Mouse (Mus musculus): ENCODE results near the gene Dock11. TPM values are rescaled to one million over a fixed set of nuclear protein-coding genes. Genes with fewer than 3 reads are reported as not detected.

Gene Dock11
- polyA plus RNA-seq (2015; fragmentation: Nextera tagmentation; extraction: Ambion mirVana): 2.3 and 2.9 TPM in 2 replicates

DNA sequence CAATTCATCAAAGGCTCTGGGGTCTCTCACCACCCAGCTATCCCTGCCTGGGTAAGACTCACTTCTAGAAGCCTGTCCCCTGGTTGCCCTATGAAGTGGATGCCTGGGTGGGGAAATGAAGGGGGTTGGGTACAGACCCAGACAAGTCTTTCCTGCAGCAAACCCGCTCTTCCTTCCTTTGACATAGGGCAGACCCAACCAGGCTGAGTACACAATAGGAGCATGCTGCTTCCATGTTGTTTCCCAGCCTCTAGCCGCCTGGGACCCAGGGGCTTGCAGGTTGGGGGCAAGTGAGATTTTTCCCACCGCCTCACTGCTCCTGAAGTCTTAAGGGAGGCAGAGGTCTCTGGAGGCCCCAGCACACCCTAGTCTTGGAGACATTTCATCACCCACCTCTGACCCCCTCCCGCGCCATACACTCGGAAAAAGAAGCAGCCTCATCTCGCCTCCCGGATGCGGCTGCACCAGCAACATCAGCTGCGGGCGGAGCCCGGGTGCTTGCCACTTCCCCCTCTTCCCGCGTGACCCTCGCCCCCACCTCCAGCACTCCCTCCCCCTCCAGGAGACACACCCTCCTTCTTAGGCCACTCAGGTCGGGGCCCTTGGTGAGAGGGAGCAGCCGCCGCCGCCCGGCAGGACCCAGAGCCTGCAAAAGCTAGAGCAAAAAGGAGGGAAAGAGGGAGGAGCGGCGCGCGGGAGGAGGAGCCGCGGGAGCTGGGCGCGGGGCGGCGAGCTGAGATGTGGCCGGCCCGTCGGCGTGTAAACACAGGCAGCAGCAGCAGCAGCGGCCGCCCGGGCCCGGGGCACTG is at the start of gene Dock11:
Dock11 (plus strand) TSS at position 746 of the 809 bp plus-strand sequence.
- H3K4me2 ChIP-seq (replicated peaks; ENCODE audit: low read depth, low read length): peak within 1 kb of the TSS; percentile 68
- WGBS: 13% methylated on average over 13 of the region's 38 CpGs
- no peaks in the 10 kb centered on the region for H3K36me3 ChIP-seq (ENCODE audit: insufficient read depth, low read length)
- H3K27me3 ChIP-seq (replicated peaks; ENCODE audit: insufficient read depth, low read length): no peaks in the 10 kb centered on the region
- no peaks in the 10 kb centered on the region for H3K4me1 ChIP-seq (ENCODE audit: insufficient read depth, low read depth, low read length)
- TF ChIP-seq CTCF (IDR thresholded peaks at IDR 0.05): no peak
- no peak for TF ChIP-seq EP300 (IDR thresholded peaks at IDR 0.05)
- no peak within 1 kb of the TSS for H3K9ac ChIP-seq (replicated peaks; ENCODE audit: low read depth)
- peak; percentile 61 for DNase-seq (ENCODE audit: low spot score)
- H3K4me3 ChIP-seq (ENCODE audit: low read depth, low read length): peak within 1 kb of the TSS; percentile 48
- no peaks in the 10 kb centered on the region for H3K9me3 ChIP-seq (ENCODE audit: low read length)
- ATAC-seq: peak; percentile 85
- no peak within 1 kb of the TSS for H3K27ac ChIP-seq (ENCODE audit: low read length)

- Histone ChIP-seq H3K4me1 (ENCODE audit: insufficient read depth, low read depth, low read length) (no peaks in the 10 kb centered on the region), H3K27ac (ENCODE audit: low read length) (no peak overlapping the region), H3K4me3 (ENCODE audit: low read depth, low read length) (no peak overlapping the region), H3K4me2 (replicated peaks; ENCODE audit: low read depth, low read length) (no peak overlapping the region), H3K36me3 (ENCODE audit: insufficient read depth, low read length) (no peaks in the 10 kb centered on the region), H3K9ac (replicated peaks; ENCODE audit: low read depth) (no peak overlapping the region), H3K9me3 (ENCODE audit: low read length) (no peaks in the 10 kb centered on the region), H3K27me3 (replicated peaks; ENCODE audit: insufficient read depth, low read length) (no peaks in the 10 kb centered on the region)
- DNase-seq (ENCODE audit: low spot score) (peak; percentile 12), ATAC-seq (no peak)
- TF ChIP-seq CTCF (IDR thresholded peaks at IDR 0.05) (peak; percentile 49), EP300 (IDR thresholded peaks at IDR 0.05) (no peak)
- WGBS: 59% methylated on average over 1 of the region's 1 CpGs
Observed at GRCm38 (mm10) chrX:35879703-35880102, 8.9 kb upstream of the Dock11 start.

DNA sequence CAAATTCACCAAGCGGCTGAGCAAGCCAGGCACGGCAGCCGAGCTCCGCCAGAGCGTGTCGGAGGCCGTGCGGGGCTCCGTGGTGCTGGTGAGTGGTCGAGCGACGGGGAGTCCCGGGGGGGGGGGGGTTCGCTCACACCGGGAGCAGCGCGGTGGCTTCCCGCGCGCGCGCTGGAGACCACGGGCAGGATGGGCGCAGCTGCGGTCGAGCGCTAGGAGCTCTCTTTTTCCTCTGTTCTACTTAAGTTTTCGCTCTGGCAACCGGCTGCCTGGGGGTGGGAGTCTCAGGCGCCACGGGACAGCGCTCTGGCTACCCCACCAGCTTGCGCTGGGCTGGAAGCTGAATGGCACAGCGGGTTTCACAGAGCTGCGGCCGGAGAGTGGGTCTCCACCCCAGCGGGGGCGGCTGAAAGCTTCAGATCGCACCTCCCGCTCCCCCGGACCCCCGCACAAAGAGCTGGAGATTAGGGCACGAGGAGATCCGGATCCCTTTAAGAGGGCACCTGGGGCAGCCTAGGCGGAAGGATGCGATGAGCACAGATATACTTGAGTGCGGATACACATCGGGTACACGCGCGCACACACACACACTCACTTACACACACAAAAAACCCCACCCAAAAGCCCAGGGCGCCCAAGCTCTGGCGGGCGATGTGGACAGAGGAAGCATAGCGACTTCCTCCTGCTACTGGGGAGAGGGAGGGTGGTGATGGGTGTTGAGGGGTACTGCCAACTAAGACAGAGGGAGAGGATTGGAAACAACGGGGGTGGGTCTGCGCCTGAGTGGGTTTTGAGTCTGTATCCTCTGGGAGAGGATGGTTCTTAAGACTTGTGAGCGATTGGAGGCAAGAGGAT is 540 bp downstream of the Dock11 start:
- DNase-seq (ENCODE audit: low spot score): peak; percentile 11
- no peak overlapping the region for H3K9ac ChIP-seq (replicated peaks; ENCODE audit: low read depth)
- H3K4me1 ChIP-seq (ENCODE audit: insufficient read depth, low read depth, low read length): no peaks in the 10 kb centered on the region
- peak overlapping the region; percentile 68 for H3K4me2 ChIP-seq (replicated peaks; ENCODE audit: low read depth, low read length)
- peak; percentile 53 for ATAC-seq
- no peak for TF ChIP-seq EP300 (IDR thresholded peaks at IDR 0.05)
- no peak for TF ChIP-seq CTCF (IDR thresholded peaks at IDR 0.05)
- no peaks in the 10 kb centered on the region for H3K36me3 ChIP-seq (ENCODE audit: insufficient read depth, low read length)
- H3K27ac ChIP-seq (ENCODE audit: low read length): no peak overlapping the region
- peak overlapping the region; percentile 48 for H3K4me3 ChIP-seq (ENCODE audit: low read depth, low read length)
- H3K9me3 ChIP-seq (ENCODE audit: low read length): no peaks in the 10 kb centered on the region
- no peaks in the 10 kb centered on the region for H3K27me3 ChIP-seq (replicated peaks; ENCODE audit: insufficient read depth, low read length)
- WGBS: 9% methylated on average over 33 of the region's 58 CpGs

- H3K27ac ChIP-seq (ENCODE audit: low read length): no peak overlapping the region
- no peaks in the 10 kb centered on the region for H3K27me3 ChIP-seq (replicated peaks; ENCODE audit: insufficient read depth, low read length)
- no peaks in the 10 kb centered on the region for H3K9me3 ChIP-seq (ENCODE audit: low read length)
- peak overlapping the region; percentile 48; the same call in 1 of the 2 replicates for H3K4me3 ChIP-seq (ENCODE audit: low read depth, low read length)
- TF ChIP-seq EP300 (IDR thresholded peaks at IDR 0.05): no peak
- TF ChIP-seq CTCF (IDR thresholded peaks at IDR 0.05): no peak
- H3K4me2 ChIP-seq (replicated peaks; ENCODE audit: low read depth, low read length): peak overlapping the region; percentile 68
- H3K9ac ChIP-seq (replicated peaks; ENCODE audit: low read depth): no peak overlapping the region
- WGBS: 13% methylated on average over 8 of the region's 8 CpGs
- H3K36me3 ChIP-seq (ENCODE audit: insufficient read depth, low read length): no peaks in the 10 kb centered on the region
- no peak for ATAC-seq
- no peak for DNase-seq (ENCODE audit: low spot score)
- no peaks in the 10 kb centered on the region for H3K4me1 ChIP-seq (ENCODE audit: insufficient read depth, low read depth, low read length)
Observed at GRCm38 (mm10) chrX:35889800-35890106, 1.1 kb downstream of the Dock11 start.

GRCm38 (mm10) chrX:35891534-35892125 is 3.0 kb downstream of the Dock11 start:
- Histone ChIP-seq H3K9me3 (ENCODE audit: low read length) (no peaks in the 10 kb centered on the region), H3K27me3 (replicated peaks; ENCODE audit: insufficient read depth, low read length) (no peaks in the 10 kb centered on the region), H3K4me1 (ENCODE audit: insufficient read depth, low read depth, low read length) (no peaks in the 10 kb centered on the region), H3K9ac (replicated peaks; ENCODE audit: low read depth) (no peak overlapping the region), H3K4me3 (ENCODE audit: low read depth, low read length) (no peak overlapping the region), H3K36me3 (ENCODE audit: insufficient read depth, low read length) (no peaks in the 10 kb centered on the region), H3K27ac (ENCODE audit: low read length) (no peak overlapping the region), H3K4me2 (replicated peaks; ENCODE audit: low read depth, low read length) (no peak overlapping the region)
- TF ChIP-seq EP300 (IDR thresholded peaks at IDR 0.05): no peak
- no peak for TF ChIP-seq CTCF (IDR thresholded peaks at IDR 0.05)
- DNase-seq (ENCODE audit: low spot score) (no peak), ATAC-seq (no peak)
- WGBS: 66% methylated on average over 5 of the region's 5 CpGs

DNA sequence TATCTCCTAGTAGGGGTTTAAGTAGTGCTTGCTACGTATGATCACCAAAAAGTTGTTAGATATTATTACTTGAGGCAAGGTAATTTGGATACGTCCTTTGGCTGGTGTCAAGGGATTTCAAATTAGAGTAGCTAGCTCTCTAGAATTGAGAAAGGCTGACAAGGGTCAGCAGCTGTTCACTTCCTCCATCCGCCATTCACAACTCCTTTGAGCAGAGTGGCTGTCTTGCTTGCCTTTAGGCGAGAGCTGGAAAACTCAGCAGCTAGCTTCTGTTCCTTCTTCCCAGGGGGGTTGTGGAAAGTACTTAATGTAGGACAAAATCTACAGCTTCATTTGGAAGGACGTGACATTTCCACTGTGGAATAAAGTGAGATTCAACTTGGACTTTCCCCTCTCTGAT is 3.7 kb downstream of the Dock11 start:
- ATAC-seq (no peak), DNase-seq (ENCODE audit: low spot score) (no peak)
- Histone ChIP-seq H3K4me1 (ENCODE audit: insufficient read depth, low read depth, low read length) (no peaks in the 10 kb centered on the region), H3K9me3 (ENCODE audit: low read length) (no peaks in the 10 kb centered on the region), H3K36me3 (ENCODE audit: insufficient read depth, low read length) (no peaks in the 10 kb centered on the region), H3K27me3 (replicated peaks; ENCODE audit: insufficient read depth, low read length) (no peaks in the 10 kb centered on the region), H3K9ac (replicated peaks; ENCODE audit: low read depth) (no peak overlapping the region), H3K27ac (ENCODE audit: low read length) (no peak overlapping the region), H3K4me2 (replicated peaks; ENCODE audit: low read depth, low read length) (no peak overlapping the region), H3K4me3 (ENCODE audit: low read depth, low read length) (no peak overlapping the region)
- WGBS: 80% methylated on average over 5 of the region's 5 CpGs
- TF ChIP-seq EP300 (IDR thresholded peaks at IDR 0.05) (no peak), CTCF (IDR thresholded peaks at IDR 0.05) (no peak)

Data from lung, postnatal 0 days (tissue).